Mouse (Mus musculus) liver, embryonic 14.5 days (tissue): ENCODE measurements at regions not wholly inside any gene's neighbourhood (a gene's known extent, or its start where the extent isn't known, plus 50 kb on each side); places are given as distances from the start of the nearest gene placed in this dataset.

Experiments
- CTCF ChIP-seq: IDR thresholded peaks from 2 replicates; pipeline ENCODE4 v1.5.1; 2016; ENCODE audit warnings: antibody characterized with exemption, low read depth, control low read depth
- EP300 ChIP-seq: IDR thresholded peaks from 2 replicates; pipeline ENCODE4 v1.6.1; 2016; ENCODE audit warnings: antibody characterized with exemption, low read depth

DNA sequence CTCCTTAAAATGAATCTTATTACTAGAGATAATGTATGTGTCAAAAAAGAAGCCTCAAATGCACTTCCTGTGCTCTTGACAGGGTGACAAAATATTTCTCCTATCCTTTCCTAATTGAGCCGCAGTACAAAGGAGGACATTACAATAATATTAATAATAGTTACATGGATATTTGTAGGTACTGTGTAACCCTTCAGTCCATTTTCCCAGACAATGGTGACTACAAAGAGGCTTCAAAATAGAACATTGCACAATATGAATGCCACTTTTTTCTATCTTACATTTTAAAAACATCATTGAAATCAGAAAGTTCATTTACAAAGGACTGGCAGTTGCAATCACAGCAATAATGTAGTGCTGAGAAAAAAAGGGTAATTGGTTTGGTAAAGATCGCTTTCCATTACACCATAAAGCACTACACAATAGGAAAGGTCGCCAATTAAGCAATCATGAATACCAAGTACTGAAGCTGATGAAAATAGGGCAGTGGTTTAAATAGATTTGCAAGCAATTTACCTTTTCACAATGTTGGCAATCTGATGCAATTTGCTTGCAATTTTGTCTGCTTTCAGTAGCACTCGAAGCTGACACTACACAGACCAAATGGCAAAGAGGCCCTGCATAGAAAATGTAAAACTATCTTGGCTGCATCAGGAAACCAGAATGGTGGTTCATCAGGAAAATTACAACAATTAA, 126.1 kb upstream of the Sp8 start:
- TF ChIP-seq CTCF (no peak), EP300 (no peak)
